Mouse (Mus musculus): ENCODE data around the gene Mark4. TPM values are rescaled to one million over a fixed set of nuclear protein-coding genes. Genes with fewer than 3 reads are reported as not detected.

The Mark4 gene
- polyA plus RNA-seq, 1 experiment from 2014 or later: 1.8 TPM

DNA sequence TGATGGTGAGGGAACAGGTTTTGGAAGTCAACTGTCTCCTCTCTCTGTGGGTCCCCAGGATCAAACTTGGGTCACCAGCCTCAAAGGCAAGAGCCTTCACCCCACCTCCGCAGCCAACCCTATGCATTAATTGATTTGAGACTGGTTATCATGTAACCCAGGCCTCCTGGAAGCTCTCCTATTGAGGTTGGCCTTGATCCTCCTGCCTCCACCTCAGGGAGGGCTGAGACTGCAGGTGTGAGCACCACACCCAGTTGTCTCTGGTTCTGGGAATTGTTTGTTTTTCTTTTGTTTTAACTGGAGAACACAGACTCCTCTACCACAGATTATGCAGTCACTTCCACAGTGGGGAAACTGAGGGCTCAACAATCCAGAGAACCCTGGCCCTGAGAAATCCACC is 1.9 kb upstream of the Mark4 start:
- no peak overlapping the region for H3K27ac ChIP-seq (ENCODE audit: low read depth)
- no peak for TF ChIP-seq EP300 (IDR thresholded peaks at IDR 0.05; ENCODE audit: low read depth)
- TF ChIP-seq CTCF (IDR thresholded peaks at IDR 0.05; ENCODE audit: low read depth): no peak
- 41% methylated on average over 1 of the region's 1 CpGs for WGBS (ENCODE audit: insufficient replicate concordance)
- no peak overlapping the region for H3K9ac ChIP-seq (replicated peaks)
- H3K4me1 ChIP-seq (ENCODE audit: insufficient read depth): peaks cover 15% of the 10 kb centered on the region
- H3K9me3 ChIP-seq (ENCODE audit: low read length): no peaks in the 10 kb centered on the region
- no peak overlapping the region for H3K4me2 ChIP-seq (ENCODE audit: low read depth, low read length)
- no peaks in the 10 kb centered on the region for H3K27me3 ChIP-seq (ENCODE audit: insufficient read depth, low read length)
- DNase-seq (no peak), ATAC-seq (no peak)
- no peaks in the 10 kb centered on the region for H3K36me3 ChIP-seq (replicated peaks; ENCODE audit: insufficient read depth, low read length)
- no peak overlapping the region for H3K4me3 ChIP-seq (ENCODE audit: low read depth, low read length)

GRCm38 (mm10) chr7:19459144-19459870 is 686 bp upstream of the Mark4 start:
- Histone ChIP-seq H3K9ac (replicated peaks) (peak overlapping the region; percentile 87), H3K4me3 (ENCODE audit: low read depth, low read length) (peak overlapping the region; percentile 95), H3K36me3 (replicated peaks; ENCODE audit: insufficient read depth, low read length) (no peaks in the 10 kb centered on the region), H3K4me2 (ENCODE audit: low read depth, low read length) (peak overlapping the region; percentile 93), H3K27ac (ENCODE audit: low read depth) (peak overlapping the region; percentile 74), H3K27me3 (ENCODE audit: insufficient read depth, low read length) (no peaks in the 10 kb centered on the region), H3K4me1 (ENCODE audit: insufficient read depth) (peaks cover 15% of the 10 kb centered on the region), H3K9me3 (ENCODE audit: low read length) (no peaks in the 10 kb centered on the region)
- TF ChIP-seq CTCF (IDR thresholded peaks at IDR 0.05; ENCODE audit: low read depth) (no peak), EP300 (IDR thresholded peaks at IDR 0.05; ENCODE audit: low read depth) (no peak)
- 26% methylated on average over 6 of the region's 6 CpGs for WGBS (ENCODE audit: insufficient replicate concordance)
- ATAC-seq: no peak
- no peak for DNase-seq

DNA sequence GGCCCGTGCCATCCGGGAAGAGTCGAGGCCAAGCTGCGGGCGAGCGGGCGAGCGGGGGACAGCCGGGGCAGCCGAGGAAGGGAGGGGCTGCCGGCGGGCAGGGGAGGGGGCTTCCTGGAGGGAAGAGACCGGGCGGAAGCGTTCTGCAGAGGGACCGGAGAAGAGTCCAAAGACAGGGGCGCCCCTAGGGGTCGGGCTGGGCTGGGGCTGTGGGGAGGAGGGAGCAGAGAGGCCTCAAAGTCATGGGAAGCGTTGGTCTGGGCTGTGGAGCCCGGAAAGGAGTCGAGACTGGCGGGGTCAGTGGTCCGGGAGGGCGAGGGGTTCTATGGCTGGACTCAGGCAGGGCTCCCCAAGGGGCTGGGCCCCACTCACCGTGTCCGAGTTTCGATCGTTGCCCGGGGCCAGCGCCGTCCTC is 542 bp downstream of the Mark4 start:
- ATAC-seq: peak; percentile 65
- Histone ChIP-seq H3K4me2 (ENCODE audit: low read depth, low read length) (peak overlapping the region; percentile 93), H3K9me3 (ENCODE audit: low read length) (no peaks in the 10 kb centered on the region), H3K27me3 (ENCODE audit: insufficient read depth, low read length) (no peaks in the 10 kb centered on the region), H3K9ac (replicated peaks) (peak overlapping the region; percentile 87), H3K27ac (ENCODE audit: low read depth) (peak overlapping the region; percentile 74), H3K4me1 (ENCODE audit: insufficient read depth) (peaks cover 15% of the 10 kb centered on the region), H3K4me3 (ENCODE audit: low read depth, low read length) (peak overlapping the region; percentile 95), H3K36me3 (replicated peaks; ENCODE audit: insufficient read depth, low read length) (no peaks in the 10 kb centered on the region)
- WGBS (ENCODE audit: insufficient replicate concordance): under 1% methylated on average over 27 of the region's 31 CpGs
- TF ChIP-seq CTCF (IDR thresholded peaks at IDR 0.05; ENCODE audit: low read depth) (peak; percentile 51), EP300 (IDR thresholded peaks at IDR 0.05; ENCODE audit: low read depth) (no peak)
- peak; percentile 74 for DNase-seq

GRCm38 (mm10) chr7:19457414-19458071 is 1.1 kb downstream of the Mark4 start:
- Histone ChIP-seq H3K36me3 (replicated peaks; ENCODE audit: insufficient read depth, low read length) (no peaks in the 10 kb centered on the region), H3K4me2 (ENCODE audit: low read depth, low read length) (peak overlapping the region; percentile 93), H3K9me3 (ENCODE audit: low read length) (no peaks in the 10 kb centered on the region), H3K27me3 (ENCODE audit: insufficient read depth, low read length) (no peaks in the 10 kb centered on the region), H3K27ac (ENCODE audit: low read depth) (peak overlapping the region; percentile 74; the same call in 1 of the 2 replicates), H3K4me3 (ENCODE audit: low read depth, low read length) (peak overlapping the region; percentile 95), H3K4me1 (ENCODE audit: insufficient read depth) (peaks cover 15% of the 10 kb centered on the region), H3K9ac (replicated peaks) (peak overlapping the region; percentile 87)
- DNase-seq: no peak
- TF ChIP-seq EP300 (IDR thresholded peaks at IDR 0.05; ENCODE audit: low read depth): no peak
- TF ChIP-seq CTCF (IDR thresholded peaks at IDR 0.05; ENCODE audit: low read depth): no peak
- ATAC-seq: peak; percentile 12; the same call in 1 of the 2 replicates
- 7% methylated on average over 14 of the region's 14 CpGs for WGBS (ENCODE audit: insufficient replicate concordance)

GRCm38 (mm10) chr7:19456628-19457027 is 2.0 kb downstream of the Mark4 start:
- Histone ChIP-seq H3K9ac (replicated peaks) (no peak overlapping the region), H3K4me3 (ENCODE audit: low read depth, low read length) (no peak overlapping the region), H3K27me3 (ENCODE audit: insufficient read depth, low read length) (no peaks in the 10 kb centered on the region), H3K4me1 (ENCODE audit: insufficient read depth) (peaks cover 15% of the 10 kb centered on the region), H3K4me2 (ENCODE audit: low read depth, low read length) (no peak overlapping the region), H3K9me3 (ENCODE audit: low read length) (no peaks in the 10 kb centered on the region), H3K36me3 (replicated peaks; ENCODE audit: insufficient read depth, low read length) (0 out of 2 replicates have a peak, but pooled peaks cover 2% of the 10 kb centered on the region), H3K27ac (ENCODE audit: low read depth) (no peak overlapping the region)
- TF ChIP-seq EP300 (IDR thresholded peaks at IDR 0.05; ENCODE audit: low read depth) (no peak), CTCF (IDR thresholded peaks at IDR 0.05; ENCODE audit: low read depth) (no peak)
- WGBS (ENCODE audit: insufficient replicate concordance): 84% methylated on average over 7 of the region's 7 CpGs
- ATAC-seq (no peak), DNase-seq (no peak)

GRCm38 (mm10) chr7:19455819-19456495 is 2.7 kb downstream of the Mark4 start:
- WGBS (ENCODE audit: insufficient replicate concordance): 82% methylated on average over 11 of the region's 11 CpGs
- Histone ChIP-seq H3K4me1 (ENCODE audit: insufficient read depth) (peaks cover 15% of the 10 kb centered on the region), H3K27ac (ENCODE audit: low read depth) (no peak overlapping the region), H3K4me3 (ENCODE audit: low read depth, low read length) (no peak overlapping the region), H3K9me3 (ENCODE audit: low read length) (no peaks in the 10 kb centered on the region), H3K27me3 (ENCODE audit: insufficient read depth, low read length) (no peaks in the 10 kb centered on the region), H3K36me3 (replicated peaks; ENCODE audit: insufficient read depth, low read length) (peaks cover 8% of the 10 kb centered on the region), H3K4me2 (ENCODE audit: low read depth, low read length) (no peak overlapping the region), H3K9ac (replicated peaks) (no peak overlapping the region)
- no peak for DNase-seq
- TF ChIP-seq EP300 (IDR thresholded peaks at IDR 0.05; ENCODE audit: low read depth): no peak
- no peak for TF ChIP-seq CTCF (IDR thresholded peaks at IDR 0.05; ENCODE audit: low read depth)
- no peak for ATAC-seq
